Mouse (Mus musculus) spleen, embryonic (tissue): Measurements from ENCODE around the gene Mif4gd.

Experiments
- CTCF ChIA-PET: fragments of 350-600 bp; sonication (Branson Sonifier 250); formaldehyde crosslinking; loops from one replicate; lab custom pipeline; 2022; lab: Charles Lee

Mif4gd gene

GRCm38 (mm10) chr11:115635041-115635440, 22.3 kb upstream of the Mif4gd start:
- CTCF ChIA-PET: interaction anchor here (0.5 kb wide), 1 partner anchor 14 kb away, joined by 3 read pairs; no protein-coding TSS in a partner anchor

GRCm38 (mm10) chr11:115634109-115634508, 21.3 kb upstream of the Mif4gd start:
- CTCF ChIA-PET: interaction anchor here (0.7 kb wide), 1 partner anchor 26 kb away, joined by 7 read pairs; no protein-coding TSS in a partner anchor

- CTCF ChIA-PET: interaction anchor here (0.6 to 1.3 kb wide), 2 partner anchors 51 to 1965 kb away, joined by 3 to 4 read pairs; no protein-coding TSS in a partner anchor
Measured at GRCm38 (mm10) chr11:115632862-115633261, 20.1 kb upstream of the Mif4gd start.

DNA sequence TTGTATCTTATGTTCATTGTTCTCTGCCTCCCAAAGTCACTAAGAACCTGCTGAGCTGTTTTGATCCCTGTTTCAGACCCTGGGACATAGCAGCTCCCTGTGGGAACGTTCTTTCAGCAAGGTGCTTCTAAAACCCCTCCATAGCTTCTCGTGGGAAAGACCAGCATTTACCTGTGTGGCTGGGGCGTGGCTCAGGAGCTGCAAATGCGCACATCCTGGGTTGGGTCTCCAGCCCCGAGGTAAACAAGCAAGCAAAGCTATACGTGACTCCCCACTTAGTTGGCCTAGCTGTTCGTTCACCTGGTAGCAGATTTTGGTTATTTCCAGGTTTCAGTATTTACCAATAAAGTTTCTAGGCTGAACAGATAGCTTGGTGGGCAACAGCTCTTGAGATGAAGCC, 19.5 kb upstream of the Mif4gd start:
- CTCF ChIA-PET: interaction anchor here (0.6 to 1.7 kb wide), 4 partner anchors 8 to 1965 kb away, joined by 3 to 7 read pairs (median 4); no protein-coding TSS in a partner anchor

DNA sequence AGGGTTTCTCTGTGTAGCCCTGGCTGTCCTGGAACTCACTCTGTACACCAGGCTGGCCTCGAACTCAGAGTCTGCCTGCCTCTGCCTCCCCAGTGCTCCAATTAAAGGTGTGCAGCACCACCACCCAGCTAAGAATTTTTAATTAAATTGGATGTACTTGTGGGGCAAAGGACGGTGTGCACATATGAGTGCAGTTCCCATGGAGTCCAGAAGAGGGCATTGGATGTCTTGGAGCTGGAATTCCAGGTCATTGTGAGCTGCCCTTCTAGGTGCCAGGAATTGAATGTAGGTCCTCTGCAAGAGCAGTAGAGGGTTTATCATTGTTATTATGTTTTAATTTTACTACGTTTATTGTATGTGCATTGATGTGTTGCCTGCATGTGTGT, 18.7 kb upstream of the Mif4gd start:
- CTCF ChIA-PET: interaction anchor here (0.9 to 1.7 kb wide), 4 partner anchors 9 to 87 kb away, joined by 3 to 7 read pairs (median 4); partner anchors contain the start of gene Mif4gd

GRCm38 (mm10) chr11:115630532-115631504, 18.0 kb upstream of the Mif4gd start:
- CTCF ChIA-PET: interaction anchor here (0.6 to 1.7 kb wide), 6 partner anchors 10 to 150 kb away, joined by 3 to 7 read pairs (median 4); partner anchors contain the start of gene Mif4gd

- CTCF ChIA-PET: interaction anchor here (0.6 to 1.4 kb wide), 5 partner anchors 11 to 149 kb away, joined by 3 to 7 read pairs (median 3); partner anchors contain the start of gene Grb2
Measured at GRCm38 (mm10) chr11:115629734-115630531, 17.2 kb upstream of the Mif4gd start.

DNA sequence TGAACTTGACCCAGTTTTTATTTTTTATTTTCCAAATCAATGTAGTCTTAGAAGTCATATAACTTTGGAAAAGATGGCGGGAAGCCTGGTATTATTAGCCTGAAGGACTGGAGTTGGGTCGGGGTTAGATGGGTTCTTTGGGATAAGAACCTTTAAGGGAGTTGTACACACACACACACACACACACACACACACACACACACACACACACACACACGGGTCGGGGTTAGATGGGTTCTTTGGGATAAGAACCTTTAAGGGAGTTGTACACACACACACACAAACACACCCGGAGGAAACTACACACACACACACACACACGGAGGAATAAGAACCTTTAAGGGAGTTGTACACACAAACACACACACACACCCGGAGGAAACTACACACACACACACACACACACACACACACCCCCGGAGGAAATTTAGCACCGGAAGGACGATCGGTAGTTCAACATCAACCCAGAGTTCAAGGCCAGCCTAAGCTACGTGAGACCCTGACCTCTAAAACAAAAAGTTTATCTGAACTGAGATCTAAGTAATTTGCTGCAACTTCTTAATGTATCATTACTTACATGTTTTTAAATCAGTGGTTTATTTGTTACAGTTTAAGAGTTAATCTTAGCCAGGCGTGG, 15.8 kb upstream of the Mif4gd start:
- CTCF ChIA-PET: interaction anchor here (0.9 to 1.4 kb wide), 2 partner anchors 48 to 79 kb away, joined by 3 read pairs; partner anchors contain the start of gene Grb2

DNA sequence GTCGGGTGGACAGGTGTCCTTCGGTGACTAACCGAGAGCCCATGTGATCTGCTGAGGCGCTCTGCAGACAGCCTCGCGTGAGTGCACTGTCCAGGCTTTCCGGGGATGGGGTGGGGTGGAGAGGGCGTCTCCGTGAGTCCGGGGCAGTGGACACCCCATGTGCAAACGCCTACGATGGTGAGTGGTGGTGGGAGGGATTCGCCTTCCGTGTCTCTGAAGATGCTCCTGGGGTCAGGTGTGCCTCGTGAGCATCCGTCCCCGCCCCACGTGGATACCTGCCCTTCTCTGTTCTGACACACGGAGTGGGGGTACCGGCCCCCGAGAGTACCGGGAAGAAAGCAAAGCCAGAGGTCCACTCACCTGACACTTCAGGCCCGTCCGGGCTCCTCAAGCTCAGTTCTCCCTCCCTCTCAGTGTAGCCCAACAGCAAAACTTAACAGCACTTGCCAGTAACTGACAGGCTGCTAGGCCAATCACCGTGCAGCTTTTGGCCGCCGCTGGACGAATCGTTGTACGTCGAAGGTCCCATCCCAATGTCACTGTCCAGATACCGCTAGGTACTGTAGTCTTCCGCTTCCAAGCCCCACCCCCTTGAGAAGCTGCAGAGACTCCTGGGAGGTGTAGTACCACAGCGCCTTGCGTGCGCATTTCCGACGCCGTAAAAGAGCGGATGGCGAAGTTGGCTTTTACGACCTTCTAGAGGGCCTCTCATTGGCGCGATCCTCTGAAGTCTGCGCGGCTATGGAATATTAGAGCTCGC, 15.1 kb upstream of the Mif4gd start, which contains the start of gene Slc25a19:
Slc25a19 (minus strand) TSS at position 591 of the 760 bp plus-strand sequence.
- CTCF ChIA-PET: interaction anchor here (0.8 to 0.9 kb wide), 2 partner anchors 48 to 87 kb away, joined by 3 read pairs; no protein-coding TSS in a partner anchor

DNA sequence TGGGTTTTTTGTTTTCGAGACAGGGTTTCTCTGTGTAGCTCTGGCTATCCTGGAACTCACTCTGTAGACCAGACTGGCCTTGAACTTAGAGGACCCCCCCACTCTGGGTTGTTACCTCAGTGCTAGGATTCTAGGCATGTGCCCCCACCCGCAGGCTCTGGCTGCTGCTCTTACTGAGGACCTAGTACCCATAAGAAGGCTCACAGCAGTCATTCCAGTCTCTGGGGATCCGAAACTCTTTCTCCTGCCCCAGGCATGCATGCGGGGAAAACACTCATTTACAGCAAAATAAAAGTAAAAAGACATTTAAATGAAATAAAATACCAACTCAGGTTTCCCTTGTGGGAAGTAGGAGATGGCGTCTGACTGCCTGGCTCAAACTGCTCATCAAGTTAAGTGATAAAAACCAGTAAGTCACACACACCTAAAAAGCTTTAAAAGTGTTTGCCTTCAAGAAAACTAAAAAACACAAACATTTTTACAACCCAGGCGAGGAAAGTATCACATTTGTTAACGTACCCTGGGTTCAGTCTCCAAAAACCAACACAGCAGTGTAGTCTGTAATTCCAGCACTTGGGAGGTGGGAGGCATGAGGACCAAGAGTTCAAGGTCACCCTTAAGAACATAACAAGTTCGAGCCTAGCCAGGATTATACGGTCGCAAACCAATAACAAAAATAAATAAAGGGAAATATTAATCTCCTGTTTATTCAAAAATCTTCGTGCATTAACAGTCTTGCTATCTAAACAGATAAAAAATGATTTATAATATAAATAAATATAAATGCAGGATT, 14.3 kb upstream of the Mif4gd start:
- CTCF ChIA-PET: interaction anchor here (0.8 kb wide), 1 partner anchor 87 kb away, joined by 3 read pairs; no protein-coding TSS in a partner anchor

DNA sequence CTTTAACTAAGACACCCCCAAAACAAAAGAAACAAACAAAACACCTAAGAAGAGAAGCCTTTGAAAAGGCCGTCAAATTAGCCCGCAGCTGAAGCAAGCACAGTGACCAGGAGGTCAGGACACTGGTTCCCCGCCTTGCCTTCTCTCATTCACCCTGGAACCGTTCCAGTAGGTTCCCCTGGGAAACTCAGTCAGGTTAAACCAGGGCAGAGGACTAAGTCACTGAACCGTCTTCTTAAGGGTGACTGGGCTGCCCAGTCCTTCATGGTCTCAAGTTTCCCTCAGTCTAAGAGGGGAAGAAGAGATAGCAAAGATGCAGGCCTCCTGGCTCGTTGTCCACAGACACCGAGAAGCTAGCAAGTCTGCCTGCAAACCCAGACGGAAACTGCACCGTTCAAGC, 13.1 kb upstream of the Mif4gd start:
- CTCF ChIA-PET: no interaction called here

- CTCF ChIA-PET: no interaction called here
Measured at GRCm38 (mm10) chr11:115623487-115624070, 10.8 kb upstream of the Mif4gd start.

DNA sequence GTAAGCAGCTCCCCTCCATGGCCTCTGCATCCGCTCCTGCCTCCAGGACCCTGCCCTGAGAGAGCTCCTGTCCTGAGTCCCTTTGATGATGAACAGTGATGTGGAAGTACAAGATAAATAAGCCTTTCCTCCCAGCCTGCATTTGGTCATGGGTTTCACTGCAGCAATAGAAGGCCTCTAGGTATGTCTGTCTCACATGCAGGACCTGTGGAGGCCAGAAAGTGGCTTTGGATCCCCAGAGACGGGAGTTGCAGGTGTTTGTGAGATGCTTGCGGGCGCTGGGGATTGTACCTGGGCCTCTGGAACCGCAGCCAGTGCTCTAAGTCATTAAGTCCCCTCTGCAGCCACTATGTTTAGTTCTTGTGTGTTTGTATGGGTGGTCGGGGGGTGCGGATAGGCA, 7.2 kb upstream of the Mif4gd start:
- CTCF ChIA-PET: no interaction called here

DNA sequence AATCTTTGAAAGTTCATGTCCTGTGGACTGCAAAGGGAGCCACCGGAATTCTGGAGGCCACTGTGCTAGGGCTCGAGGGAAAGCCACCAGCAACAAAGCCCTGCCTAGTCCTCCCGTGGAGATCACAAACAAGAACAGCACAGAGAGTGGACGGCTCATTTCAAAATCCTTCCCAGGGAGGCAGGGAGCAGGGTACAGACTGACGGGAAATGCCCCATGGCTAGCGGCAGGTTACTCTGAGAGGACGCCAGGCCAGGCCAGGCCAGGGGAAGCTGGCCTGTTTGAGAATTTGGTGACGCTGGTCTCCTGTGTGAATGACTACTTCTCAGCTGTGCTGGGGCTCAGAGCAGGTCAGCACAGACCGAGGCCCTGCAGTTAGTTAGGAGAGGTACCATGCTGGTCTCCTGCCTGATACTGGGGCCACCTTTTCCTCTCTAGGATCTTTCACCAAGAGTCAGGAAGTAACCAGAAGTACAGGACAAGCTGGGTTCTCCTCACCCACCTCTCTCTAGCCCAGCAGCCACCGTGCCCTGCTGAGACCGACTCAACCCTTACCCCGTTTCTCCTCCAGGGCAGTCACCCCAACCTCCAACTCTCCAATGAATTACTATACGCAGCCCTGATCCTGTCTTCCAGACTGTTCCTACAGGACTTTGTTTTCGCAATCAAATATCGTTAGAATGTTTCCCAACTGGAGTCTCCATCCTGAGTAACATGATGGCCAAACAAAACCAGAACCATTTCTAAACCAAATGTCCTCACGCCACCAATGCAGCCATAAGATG, 6.2 kb upstream of the Mif4gd start:
- CTCF ChIA-PET: no interaction called here

DNA sequence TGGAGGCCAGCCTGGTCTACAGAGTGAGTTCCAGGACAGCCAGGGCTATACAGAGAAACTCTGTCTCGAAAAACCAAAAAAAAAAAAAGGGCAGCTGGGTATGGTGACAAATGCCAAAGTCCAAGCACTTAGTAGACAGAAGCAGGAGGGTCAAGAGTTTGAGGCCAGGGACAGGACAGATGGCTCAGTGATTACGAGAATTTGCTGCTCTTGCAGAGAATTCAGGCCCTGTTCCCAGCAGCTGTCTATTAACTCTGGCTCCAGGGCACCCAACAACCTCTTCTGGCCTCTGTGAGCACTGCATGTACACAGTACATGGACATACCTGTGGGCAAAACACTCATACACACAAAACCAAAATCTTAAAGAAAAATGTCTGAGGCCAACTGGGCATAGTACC, 5.2 kb upstream of the Mif4gd start:
- CTCF ChIA-PET: no interaction called here

DNA sequence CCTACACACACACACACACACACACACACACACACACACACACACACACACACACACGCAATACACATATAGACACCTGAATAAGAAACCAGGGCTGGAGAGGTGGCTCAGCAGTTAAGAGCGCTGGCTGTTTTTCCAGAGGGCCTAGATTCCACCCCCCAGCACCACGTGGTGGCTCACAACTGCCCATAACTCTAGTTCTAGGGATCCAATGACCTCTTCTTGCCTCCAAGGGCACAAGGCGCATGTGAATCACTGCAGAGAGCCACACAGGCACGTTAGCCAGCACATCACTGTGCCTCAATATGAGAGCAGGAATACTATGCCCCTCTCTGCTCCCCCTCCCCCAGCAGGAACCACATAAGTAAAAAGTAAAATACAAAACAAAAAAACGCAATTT, 4.1 kb upstream of the Mif4gd start:
- CTCF ChIA-PET: no interaction called here

- CTCF ChIA-PET: no interaction called here
Measured at GRCm38 (mm10) chr11:115616371-115616770, 3.6 kb upstream of the Mif4gd start.

DNA sequence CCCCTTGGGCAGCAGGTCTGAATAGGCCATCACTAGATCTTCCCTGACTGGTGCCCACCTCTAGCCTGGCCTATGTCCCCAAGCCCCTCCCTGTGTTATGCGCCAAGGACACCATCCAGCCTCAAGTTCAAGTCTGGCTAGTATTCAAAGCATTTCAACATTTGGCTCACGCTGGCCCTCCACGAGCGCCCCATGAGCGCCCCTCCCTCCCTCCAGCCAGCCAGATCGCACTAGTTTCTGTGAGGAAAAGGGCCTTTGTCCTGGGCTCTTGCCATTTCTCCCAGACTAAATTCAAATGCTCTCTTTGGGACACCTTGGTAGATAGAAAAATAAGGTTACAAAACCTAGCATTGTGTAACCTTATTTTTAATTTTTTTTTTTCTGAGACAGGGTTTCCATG, 3.1 kb upstream of the Mif4gd start:
- CTCF ChIA-PET: no interaction called here
